Mouse (Mus musculus): ENCODE measurements around the gene Tent4b.

Tent4b gene

DNA sequence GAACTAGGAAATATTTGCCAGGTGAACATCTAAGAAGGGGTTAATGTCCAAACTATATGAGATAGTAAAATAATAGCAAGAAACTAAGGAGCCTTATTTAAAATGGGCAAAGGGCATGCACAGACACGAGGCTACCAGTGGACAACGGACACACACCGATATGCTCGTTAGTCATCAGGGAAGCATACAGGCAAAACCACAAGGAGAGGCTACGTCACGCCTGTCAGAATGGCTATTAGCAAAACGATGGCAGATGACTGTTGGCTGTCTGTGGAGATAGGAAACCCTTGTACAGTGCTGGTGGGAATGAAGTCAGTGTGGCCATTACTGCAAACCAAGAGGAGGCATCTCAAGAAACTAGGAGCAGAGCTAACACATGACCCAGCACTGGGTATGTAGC lies 81.9 kb downstream of the Tent4b start:
- no peak for DNase-seq

DNA sequence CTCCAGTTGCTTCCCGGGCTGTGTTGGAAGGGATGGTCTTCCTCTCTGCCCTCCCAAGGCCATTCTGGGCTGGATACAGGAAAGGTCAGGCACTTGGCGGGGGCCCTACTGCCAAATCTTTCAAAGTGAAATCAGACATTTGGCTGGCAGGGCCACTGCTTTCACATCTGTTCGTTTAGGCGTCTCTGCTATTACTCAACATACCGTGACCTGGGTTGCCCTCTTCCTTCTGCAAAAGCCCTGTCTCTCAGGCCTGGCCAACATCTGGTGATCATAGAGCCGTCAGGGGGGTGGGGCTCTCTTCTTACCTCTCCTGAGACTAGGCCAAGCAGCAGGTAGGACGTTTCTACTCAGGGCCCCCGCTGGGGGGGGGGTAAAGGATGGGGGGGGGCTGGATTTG lies 83.7 kb downstream of the Tent4b start:
- no peak for DNase-seq

- no peak for DNase-seq
These were observed 84.5 kb downstream of the Tent4b start for GRCm38 (mm10) chr8:88283243-88284115.

- no peak for DNase-seq
These were observed 85.7 kb downstream of the Tent4b start for GRCm38 (mm10) chr8:88284738-88285137.

DNA sequence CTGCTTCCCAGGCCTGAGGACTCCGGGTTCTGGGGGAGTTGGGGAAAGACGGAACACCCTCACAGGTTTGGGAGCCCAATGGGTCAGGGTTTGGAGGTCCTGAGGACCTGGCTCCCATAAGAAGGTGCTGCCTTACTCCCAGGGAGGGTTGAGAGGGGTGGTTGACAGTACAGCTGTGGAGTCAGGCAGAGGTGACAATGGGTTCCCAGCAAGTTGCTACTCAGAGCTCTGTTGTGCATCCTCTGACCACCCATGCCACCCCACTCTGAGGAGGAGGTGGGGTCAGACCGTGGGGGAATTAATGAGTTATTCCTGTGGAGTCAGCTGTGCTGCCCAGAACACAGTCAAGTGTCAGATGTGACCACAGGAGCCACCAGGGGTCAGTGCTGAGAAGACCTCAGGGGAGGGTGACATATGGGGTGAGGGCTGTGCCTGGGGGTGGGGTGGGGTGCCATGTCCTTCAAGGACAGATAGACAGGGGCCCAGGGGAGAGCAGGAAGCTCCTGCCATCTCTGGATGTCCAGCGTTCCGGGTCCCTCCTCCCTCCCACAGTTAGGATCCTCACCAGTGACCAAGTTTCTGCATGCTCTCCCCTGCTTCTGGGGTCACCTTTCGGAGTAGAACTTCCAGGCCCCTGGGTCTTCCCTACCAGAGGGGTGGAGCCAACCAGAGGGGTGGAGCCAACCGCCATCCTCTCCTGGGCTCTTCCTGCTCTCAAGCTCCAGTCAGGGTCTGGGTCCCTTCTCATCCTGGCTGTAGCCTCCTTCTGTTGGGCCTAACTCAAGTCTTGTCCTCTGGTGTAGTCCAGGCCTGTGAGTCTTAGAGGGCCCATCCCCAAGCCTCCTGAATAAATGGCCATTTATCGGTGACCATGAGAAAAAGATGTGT lies 86.7 kb downstream of the Tent4b start:
- no peak for DNase-seq

DNA sequence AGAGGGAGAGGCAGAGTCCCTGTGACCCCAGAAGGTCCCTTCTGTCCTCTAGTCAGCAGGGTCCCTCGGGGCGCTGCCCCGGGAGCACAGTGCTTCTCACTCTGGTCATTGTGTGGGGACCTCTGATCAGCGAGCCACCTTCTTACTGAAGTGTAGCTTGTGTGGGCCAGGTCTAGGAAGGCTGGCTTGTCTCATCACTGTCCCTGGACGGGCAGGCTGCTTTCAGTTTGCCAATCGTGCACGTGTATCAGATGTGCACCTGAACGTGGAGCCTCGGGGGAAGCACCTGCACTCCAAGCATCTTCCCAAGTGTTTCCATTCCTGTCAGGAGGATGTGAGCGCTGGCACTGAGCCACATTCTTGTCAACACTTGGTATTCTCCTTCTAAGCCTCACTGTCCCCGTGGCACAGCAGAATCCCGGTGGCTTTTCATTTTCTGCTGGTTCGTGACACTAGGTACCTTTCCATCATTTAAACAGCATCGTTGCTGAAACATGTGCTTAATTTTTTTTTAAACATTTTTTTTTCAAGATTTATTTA lies 87.5 kb downstream of the Tent4b start:
- DNase-seq = no peak

- no peak for DNase-seq
These were observed 89.7 kb downstream of the Tent4b start for GRCm38 (mm10) chr8:88288622-88289242.

DNA sequence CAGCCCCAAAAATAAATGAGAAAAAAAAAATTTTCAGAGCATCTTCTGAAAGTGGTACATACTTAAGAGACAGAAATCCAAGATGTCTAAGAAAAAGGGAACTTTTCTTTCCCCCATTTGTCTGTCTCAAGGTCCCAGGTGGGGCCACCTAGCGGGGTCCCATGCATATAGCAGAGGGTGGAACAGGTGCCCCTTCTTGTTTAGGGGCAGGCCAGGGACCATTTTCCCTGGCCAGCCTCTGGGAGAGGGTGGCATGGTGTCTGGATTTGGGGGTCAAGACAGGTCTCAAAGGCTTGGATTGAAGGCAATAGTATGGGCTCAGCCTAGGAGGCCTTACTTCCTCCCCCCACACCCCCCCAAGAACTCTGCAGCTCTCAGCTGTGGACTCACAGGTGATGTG lies 90.9 kb downstream of the Tent4b start:
- DNase-seq = no peak

DNA sequence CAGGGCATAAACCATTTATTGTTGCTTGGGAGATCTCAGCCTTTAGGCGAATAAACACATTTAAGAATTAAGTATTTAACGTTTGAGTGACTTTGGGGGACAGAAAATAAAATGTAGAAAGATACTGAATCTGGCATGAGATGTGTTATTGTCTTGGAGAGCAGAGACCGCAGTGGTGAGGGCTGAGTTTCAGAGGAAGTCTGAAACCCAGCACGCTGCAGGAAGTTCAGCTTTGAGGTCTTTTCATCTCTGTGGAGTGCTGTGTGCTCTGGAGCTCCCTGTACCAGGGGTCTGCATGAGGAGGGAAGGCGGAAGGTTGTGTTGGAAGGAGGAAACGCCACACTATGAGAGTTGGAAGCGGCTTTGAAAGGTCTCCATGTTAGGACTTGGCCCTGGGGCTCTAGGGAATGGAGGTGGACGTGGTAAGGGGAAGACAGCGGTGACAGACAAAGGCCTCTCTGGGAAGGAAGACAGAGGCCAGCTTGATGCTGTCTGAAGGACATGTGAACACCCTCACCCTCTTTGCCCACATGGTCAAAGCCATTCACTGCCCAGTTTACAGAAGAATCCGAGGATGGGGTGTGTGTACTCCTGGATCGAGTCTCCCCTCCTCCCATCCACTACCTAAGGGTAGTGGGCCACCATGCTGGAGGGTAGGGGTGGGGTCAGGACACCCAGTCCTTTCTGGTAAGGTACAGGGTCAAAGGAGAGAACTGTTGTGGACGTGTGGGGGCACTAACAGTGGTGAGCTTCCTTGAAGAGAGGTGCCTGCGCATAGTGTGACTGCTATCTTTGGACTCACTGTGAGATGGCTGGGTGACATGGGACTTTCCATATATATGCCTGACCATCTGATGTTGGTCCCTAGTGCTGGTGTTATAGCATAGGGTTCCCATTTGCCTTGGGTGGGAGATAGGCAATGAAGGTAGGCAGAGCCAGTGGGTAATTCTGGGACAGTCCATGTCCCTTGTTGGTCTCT lies 91.6 kb downstream of the Tent4b start:
- no peak for DNase-seq

DNA sequence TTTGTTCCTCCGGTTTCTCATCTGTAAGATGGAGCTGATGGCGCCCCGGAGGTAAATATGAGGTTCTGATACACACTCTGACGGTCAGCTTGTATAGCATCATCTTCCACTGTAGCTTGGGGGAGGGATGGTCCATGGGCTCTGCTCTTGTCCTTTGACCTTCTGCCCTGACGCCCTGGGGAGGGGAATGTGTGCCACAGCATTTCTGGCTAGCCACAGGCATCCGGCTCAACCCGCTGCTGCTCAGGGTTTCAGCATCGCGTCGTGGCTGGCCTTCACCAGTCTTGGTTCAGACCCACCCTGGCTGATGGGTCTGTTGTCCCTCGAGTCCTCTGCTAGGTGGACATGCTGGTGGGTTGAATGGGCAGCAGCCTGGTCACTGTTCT lies 92.3 kb downstream of the Tent4b start:
- DNase-seq = no peak

DNA sequence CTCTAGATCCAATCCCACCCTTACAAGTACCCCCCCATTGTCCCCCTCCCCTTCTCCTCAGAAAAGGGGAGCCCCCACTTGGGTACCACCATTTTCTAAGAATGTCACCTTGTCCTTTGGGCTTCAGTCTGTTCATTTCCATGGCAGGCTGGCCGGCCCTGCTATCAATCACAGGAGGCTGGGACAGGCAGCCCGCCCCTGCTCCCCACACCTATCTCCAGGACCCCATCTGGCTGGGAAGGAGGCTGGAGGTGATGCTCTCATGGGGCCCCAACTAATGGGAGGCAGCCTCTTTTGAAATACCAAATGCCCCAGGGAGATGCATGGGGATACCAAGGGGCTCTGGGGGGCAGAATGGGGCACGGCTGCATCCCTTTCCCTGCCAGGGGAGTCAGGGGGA lies 93.9 kb downstream of the Tent4b start:
- DNase-seq = no peak

GRCm38 (mm10) chr8:88293590-88294356 lies 94.8 kb downstream of the Tent4b start:
- DNase-seq = no peak

GRCm38 (mm10) chr8:88294977-88295376 lies 96.0 kb downstream of the Tent4b start:
- no peak for DNase-seq

DNA sequence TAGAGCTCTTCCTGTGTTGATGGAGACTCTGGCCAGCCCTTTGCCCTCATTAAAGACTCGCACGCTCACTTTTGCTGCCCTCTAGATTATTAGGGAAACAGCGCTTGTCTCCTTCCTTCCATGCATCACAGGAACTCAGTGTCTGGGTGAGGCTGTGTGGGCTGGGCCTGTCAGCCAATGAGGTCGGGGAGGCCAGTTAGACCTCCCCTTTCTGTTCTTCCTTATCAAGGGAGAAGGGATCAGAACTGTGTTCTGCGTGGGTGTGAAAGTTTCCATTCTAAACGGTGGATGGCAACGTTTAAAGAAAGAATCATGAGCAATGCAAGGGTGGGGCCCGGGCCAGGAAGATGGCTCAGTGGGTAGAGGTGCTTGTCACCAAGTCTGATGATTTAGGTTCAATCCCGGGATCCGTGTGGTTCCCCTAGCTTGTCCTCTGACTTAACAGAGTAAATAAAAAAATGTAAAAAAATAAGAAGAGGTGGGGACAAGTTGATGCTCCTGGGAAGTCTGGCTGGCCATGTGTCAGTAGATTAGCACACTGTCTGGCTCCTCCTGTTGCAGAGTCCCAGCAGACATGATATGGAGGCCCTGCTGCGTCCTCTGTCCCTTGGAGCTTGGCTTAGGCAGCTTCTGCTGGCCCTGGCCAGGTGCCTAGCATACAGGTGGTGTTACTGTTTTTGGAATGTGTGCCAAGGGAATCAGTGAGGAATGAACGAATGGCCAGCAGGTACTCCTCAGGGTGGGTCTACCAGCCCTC lies 99.1 kb downstream of the Tent4b start:
- DNase-seq = no peak

DNA sequence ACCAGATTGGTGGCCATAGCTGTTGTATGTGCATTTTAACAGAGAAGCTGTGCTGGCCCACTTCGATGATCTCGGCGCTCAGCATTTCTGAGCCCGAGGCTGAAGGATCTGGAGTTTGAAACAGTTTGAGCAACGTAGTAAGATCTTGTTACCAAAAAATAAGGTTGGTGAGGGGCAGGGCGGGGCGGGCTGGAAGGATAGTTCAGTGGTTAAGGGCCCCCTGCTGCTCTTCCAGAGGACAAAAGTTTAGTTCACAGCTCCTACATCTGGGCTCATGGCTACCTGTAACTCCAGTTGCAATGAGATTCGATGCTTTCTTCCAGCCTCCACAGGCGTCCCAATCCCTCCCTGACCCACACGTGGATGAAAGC lies 99.7 kb downstream of the Tent4b start:
- DNase-seq = no peak

DNA sequence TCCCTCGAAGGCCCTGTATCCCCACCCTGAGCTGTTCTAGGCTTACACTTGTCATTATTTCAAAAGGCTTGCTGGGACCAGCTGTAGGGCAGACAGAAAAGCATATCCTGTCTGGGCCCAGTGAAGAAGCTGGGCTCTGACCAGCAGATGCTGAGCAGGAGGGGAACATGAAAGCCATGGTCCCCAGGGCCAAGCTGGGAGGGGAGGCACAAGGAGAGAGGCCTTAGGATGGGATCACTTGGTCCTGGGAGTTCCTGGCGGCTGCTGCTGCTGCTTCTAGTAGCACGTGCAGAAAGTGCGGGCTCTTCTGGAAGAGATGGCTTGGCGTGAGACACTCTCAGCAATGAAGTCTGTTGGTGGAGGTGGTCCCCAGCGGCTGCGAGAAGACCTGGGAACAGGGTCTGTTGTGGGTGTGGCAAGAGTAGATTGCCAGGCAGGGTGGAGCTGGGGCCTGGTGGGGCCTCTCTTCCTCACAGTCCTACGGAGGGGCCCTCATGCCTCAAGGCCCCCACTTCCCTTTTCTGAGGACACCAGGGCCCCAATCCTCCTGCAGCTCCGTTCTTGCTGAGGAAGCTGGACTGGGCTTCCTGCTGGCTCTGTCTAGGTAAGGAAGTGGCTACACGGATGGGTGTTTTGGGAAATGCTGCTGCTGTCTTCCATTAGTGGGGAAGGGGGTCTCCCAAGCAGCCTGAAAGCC lies 101.0 kb downstream of the Tent4b start:
- no peak for DNase-seq

- no peak for DNase-seq
These were observed 102.8 kb downstream of the Tent4b start for GRCm38 (mm10) chr8:88301589-88302437.

- DNase-seq = no peak
These were observed 106.8 kb downstream of the Tent4b start for GRCm38 (mm10) chr8:88305814-88306213.

GRCm38 (mm10) chr8:88306511-88306910 lies 107.5 kb downstream of the Tent4b start:
- no peak for DNase-seq
